16 mouse cellular contexts compared by ENCODE assay signal in genomic region chrX:90458915-90459314, GRCm38 (mm10).
DNase-seq lines count a peak whose midpoint lies in the region; TF ChIP-seq lines count a peak whose summit lies in the region.
"Had no signal": no experiment of that assay in that cellular context is flagged by ENCODE, and none has a peak within 500 bp of the region (broad histone marks: within the 10 kb centered on the region; RNA-seq: fewer than 3 reads in every experiment).

No protein-coding gene starts in this region.

- H3K79me2 ChIP-seq in MEL (ENCODE audit: control insufficient read depth, insufficient read depth, low read length, poor library complexity): no peaks in the 10 kb centered on the region

- no peaks in the 10 kb centered on the region for H3K9me3 ChIP-seq in MEL (replicated peaks; ENCODE audit: insufficient read depth, low read length)

- H3K27me3 ChIP-seq in MEL (ENCODE audit: control insufficient read depth in 1 of 2, insufficient read depth in 2 of 2, low read length in 2 of 2): no peaks in the 10 kb centered on the region
- H3K27me3 ChIP-seq: CH12.LX had no signal

- peak; percentile 94 to 99 for TF ChIP-seq EP300 in MEL (IDR thresholded peaks at IDR 0.05; ENCODE audit: low read depth in 1 of 2, low read length in 2 of 2)

- TF ChIP-seq RAD21 in MEL (IDR thresholded peaks at IDR 0.05; ENCODE audit: low read depth, low read length): no peak

- H3K9ac ChIP-seq in MEL (ENCODE audit: control insufficient read depth, low read depth, low read length, poor library complexity, severe bottlenecking): no peak overlapping the region

- H3K27ac ChIP-seq in MEL (ENCODE audit: control insufficient read depth, low read depth, low read length): no peak overlapping the region

- H3K4me3 ChIP-seq in MEL (ENCODE audit: control insufficient read depth in 1 of 2, insufficient read depth in 1 of 2, low read depth in 2 of 2, low read length in 2 of 2): no peak overlapping the region

- peaks cover 7 to 11% of the 10 kb centered on the region in 2 experiments; a peak in 3 of 4 replicates for H3K4me1 ChIP-seq in MEL (ENCODE audit: control insufficient read depth in 1 of 2, insufficient read depth in 2 of 2, low read length in 2 of 2)

- no peak for TF ChIP-seq POLR2A in MEL (IDR thresholded peaks at IDR 0.05; ENCODE audit: control insufficient read depth in 1 of 2, insufficient read depth in 1 of 2, low read depth in 1 of 2, low read length in 2 of 2, poor library complexity in 1 of 2)

- DNase-seq in MEL (ENCODE audit: low read depth, low spot score): peak; percentile 56
- no peak for DNase-seq in right cerebral cortex, postnatal 36 days (ENCODE audit: low spot score in 2 of 2)
- DNase-seq: adrenal gland, adult 2 months; adrenal gland, adult 8-10 months; adrenal gland, postnatal 10 days; adrenal gland, postnatal 14 days; adrenal gland, postnatal 25 days; adrenal gland, postnatal 36 days; B cell, adult 2 months; cerebellum, adult 11 months; cerebellum, adult 11-12 months; cerebellum, adult 18-20 months; cerebellum, adult 2 months; cerebellum, adult 8-10 months had no signal

- H3K36me3 ChIP-seq in MEL (ENCODE audit: control insufficient read depth in 1 of 2, insufficient read depth in 2 of 2, low read length in 2 of 2): peaks cover 0 to 20% of the 10 kb centered on the region in 2 experiments; a peak in 2 of 4 replicates
- H3K36me3 ChIP-seq: G1E had no signal

- TF ChIP-seq CTCF in MEL (IDR thresholded peaks at IDR 0.05 in 2 of 3, conservative IDR thresholded peaks at IDR 0.05 in 1 of 3; ENCODE audit: control insufficient read depth in 1 of 3, insufficient read depth in 1 of 3, low read depth in 2 of 3, low read length in 3 of 3, poor library complexity in 1 of 3, severe bottlenecking in 1 of 3): no peak

TF ChIP-seq in MEL, 35 proteins besides CTCF, POLR2A, EP300 and RAD21:
- TF ChIP-seq GATA1 (IDR thresholded peaks at IDR 0.05; ENCODE audit: low read depth, low read length) (peak; percentile 97), TCF12 (IDR thresholded peaks at IDR 0.05; ENCODE audit: low read depth, low read length) (peak; percentile 94), MAFK (IDR thresholded peaks at IDR 0.05; ENCODE audit: borderline replicate concordance, low read depth, low read length) (peak; percentile 60), MAZ (IDR thresholded peaks at IDR 0.05; ENCODE audit: low read depth, low read length) (no peak), RCOR1 (IDR thresholded peaks at IDR 0.05; ENCODE audit: low read depth, low read length) (peak; percentile 84), HCFC1 (IDR thresholded peaks at IDR 0.05; ENCODE audit: low read depth, low read length) (0 out of 2 replicates have a peak, but pooled peaks have one; percentile 40), TAL1 (IDR thresholded peaks at IDR 0.05; ENCODE audit: low read length) (0 out of 2 replicates have a peak, but pooled peaks have one; percentile 15), ETS1 (IDR thresholded peaks at IDR 0.05; ENCODE audit: low read depth, low read length) (peak; percentile 93), NRF1 (IDR thresholded peaks at IDR 0.05; ENCODE audit: insufficient read depth, low read depth, low read length, poor library complexity, severe bottlenecking) (no peak), SIN3A (IDR thresholded peaks at IDR 0.05; ENCODE audit: low read length) (peak; percentile 51; the same call in 1 of the 2 replicates), JUND (IDR thresholded peaks at IDR 0.05; ENCODE audit: low read depth, low read length) (peak; percentile 68; the same call in 1 of the 2 replicates), BHLHE40 (IDR thresholded peaks at IDR 0.05; ENCODE audit: borderline replicate concordance, low read depth, low read length) (peak; percentile 57; the same call in 1 of the 2 replicates), UBTF (IDR thresholded peaks at IDR 0.05; ENCODE audit: borderline replicate concordance, insufficient read depth, low read depth, low read length) (no peak), ELF1 (IDR thresholded peaks at IDR 0.05; ENCODE audit: low read depth, low read length) (0 out of 2 replicates have a peak, but pooled peaks have one; percentile 40)
